Mouse (Mus musculus) lung, embryonic 15.5 days (tissue): Measurements from ENCODE around the gene Nmu. TPM values are rescaled to one million over a fixed set of nuclear protein-coding genes. Genes with fewer than 3 reads are reported as not detected.

ENCODE experiments used
- ATAC-seq: fragments of 200-750 bp; cut with Nextera tagmentation; 2 replicates; pipeline ENCODE4 v1.8.0; 2017; ENCODE audit warnings: moderate number of reproducible peaks, borderline replicate concordance; ENCODE audit not compliant: low FRiP score, low TSS enrichment; ENCODE audit errors: extremely low read depth
- H3K27ac ChIP-seq: fragments of 300-500 bp; sonication (generic); 2 replicates; pipeline ENCODE4 v1.5.1; 2015; ENCODE audit warnings: moderate library complexity, mild to moderate bottlenecking, inconsistent platforms
- H3K27me3 ChIP-seq: fragments of 300-500 bp; sonication (generic); 2 replicates; pipeline ENCODE4 v1.6.1; 2015; ENCODE audit warnings: inconsistent platforms
- H3K36me3 ChIP-seq: fragments of 300-500 bp; sonication (generic); 2 replicates; pipeline ENCODE4 v1.6.1; 2015; ENCODE audit warnings: inconsistent platforms
- H3K4me1 ChIP-seq: fragments of 300-500 bp; sonication (generic); 2 replicates; pipeline ENCODE4 v1.6.1; 2015; ENCODE audit warnings: inconsistent platforms
- H3K4me2 ChIP-seq: fragments of 300-500 bp; sonication (generic); 2 replicates; pipeline ENCODE4 v1.6.1; 2015; ENCODE audit warnings: inconsistent platforms, mild to moderate bottlenecking, moderate library complexity
- H3K4me3 ChIP-seq: fragments of 300-500 bp; sonication (generic); 2 replicates; pipeline ENCODE4 v1.5.1; 2015; ENCODE audit warnings: mild to moderate bottlenecking, inconsistent platforms
- H3K9ac ChIP-seq: fragments of 300-500 bp; sonication (generic); 2 replicates; pipeline ENCODE4 v1.6.1; 2015; ENCODE audit warnings: inconsistent platforms
- H3K9me3 ChIP-seq: fragments of 300-500 bp; sonication (generic); 2 replicates; pipeline ENCODE4 v1.6.1; 2016; ENCODE audit warnings: inconsistent platforms
- WGBS: fragments of 180-500 bp; shearing (Covaris S2); methylation state at CpG from one replicate; pipeline ENCODE4 v1.1.7; 2015; 5-methylcytosine and 5-hydroxymethylcytosine counted together
- polyA plus RNA-seq: library from polyadenylated mRNA; unstranded; fragments of >200 nt; fragmentation: Nextera tagmentation; extraction: Ambion mirVana; gene quantifications from 2 replicates; pipeline ENCODE4 v1.2.1, GENCODE M21; 2015

Gene Nmu
- polyA plus RNA-seq, 1 experiment from 2014 or later = 0.19 TPM

DNA sequence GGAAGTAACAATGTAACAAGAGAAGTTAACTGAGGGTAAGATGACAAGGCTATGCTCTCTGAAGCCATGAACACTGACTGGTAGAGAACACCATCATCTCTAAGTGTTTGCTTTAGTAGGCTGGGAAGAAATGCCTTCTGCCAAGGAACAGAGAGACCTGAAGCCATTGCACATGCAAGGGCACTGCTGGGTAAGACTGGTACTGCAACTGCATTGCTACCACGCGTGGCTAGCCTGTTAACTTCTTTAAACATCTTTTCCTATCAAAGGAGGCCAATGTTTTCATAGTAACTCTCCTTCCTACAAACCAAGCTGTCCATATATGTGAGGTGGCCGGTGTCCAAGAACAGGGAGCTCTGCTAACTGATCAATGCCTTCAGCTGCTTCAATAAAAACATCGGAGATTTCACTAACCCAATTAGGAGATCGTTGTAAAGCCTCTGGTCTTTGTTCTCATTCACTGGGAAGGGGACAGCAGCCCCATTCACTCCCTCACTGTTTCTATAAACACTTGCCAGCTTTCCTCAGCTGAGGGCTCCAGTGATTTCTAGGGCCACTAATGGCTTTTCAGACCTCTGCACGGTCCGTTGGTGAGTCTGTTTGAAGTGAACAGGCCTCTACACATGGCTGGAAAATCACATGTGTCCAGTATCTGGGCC, 11.5 kb downstream of the Nmu start:
- 56% methylated on average over 7 of the region's 7 CpGs for WGBS
- H3K4me3 ChIP-seq = no peak overlapping the region
- H3K4me1 ChIP-seq = 0 out of 2 replicates have a peak, but pooled peaks cover 5% of the 10 kb centered on the region
- H3K27me3 ChIP-seq = no peaks in the 10 kb centered on the region
- H3K9ac ChIP-seq = no peak overlapping the region
- no peak for ATAC-seq
- no peaks in the 10 kb centered on the region for H3K36me3 ChIP-seq
- no peak overlapping the region for H3K27ac ChIP-seq
- no peaks in the 10 kb centered on the region for H3K9me3 ChIP-seq
- H3K4me2 ChIP-seq = no peak overlapping the region

GRCm38 (mm10) chr5:76351537-76351936, 12.1 kb downstream of the Nmu start:
- Histone ChIP-seq H3K36me3 (no peaks in the 10 kb centered on the region), H3K27ac (no peak overlapping the region), H3K9me3 (no peaks in the 10 kb centered on the region), H3K9ac (no peak overlapping the region), H3K4me3 (no peak overlapping the region), H3K27me3 (no peaks in the 10 kb centered on the region), H3K4me2 (no peak overlapping the region), H3K4me1 (0 out of 2 replicates have a peak, but pooled peaks cover 5% of the 10 kb centered on the region)
- WGBS = 51% methylated on average over 5 of the region's 5 CpGs
- ATAC-seq = no peak

DNA sequence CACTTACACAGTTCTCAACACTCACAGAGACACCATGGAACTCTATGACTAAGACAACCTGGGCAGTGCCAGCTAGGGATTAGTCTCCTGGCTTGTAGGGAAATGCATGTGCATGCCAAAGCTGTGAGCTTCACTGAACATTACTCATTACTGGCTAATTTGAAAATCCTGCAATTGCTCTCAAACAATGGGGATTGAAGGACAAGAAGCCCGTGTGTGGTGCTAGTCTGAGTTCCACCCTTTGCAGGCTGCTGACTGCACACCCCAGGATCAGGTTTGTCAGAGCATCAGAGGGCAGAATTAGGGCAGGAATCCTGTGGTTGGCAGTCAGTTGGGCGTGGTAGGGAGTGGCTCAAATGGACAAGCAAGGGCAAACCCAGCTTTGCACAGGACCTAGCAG, 17.5 kb downstream of the Nmu start:
- 71% methylated on average over 2 of the region's 2 CpGs for whole genome bisulfite sequencing
- ATAC-seq = no peak

GRCm38 (mm10) chr5:76340931-76341330, 22.7 kb downstream of the Nmu start:
- Histone ChIP-seq H3K27me3 (no peaks in the 10 kb centered on the region), H3K9me3 (no peaks in the 10 kb centered on the region), H3K36me3 (no peaks in the 10 kb centered on the region), H3K4me2 (no peak overlapping the region), H3K27ac (no peak overlapping the region), H3K4me1 (no peaks in the 10 kb centered on the region), H3K4me3 (no peak overlapping the region), H3K9ac (no peak overlapping the region)
- 29% methylated on average over 2 of the region's 2 CpGs for WGBS
- ATAC-seq = no peak

More for the DNA sequence above, 17.5 kb downstream of the Nmu start:
- Histone ChIP-seq H3K36me3 (no peaks in the 10 kb centered on the region), H3K4me2 (no peak overlapping the region), H3K27me3 (no peaks in the 10 kb centered on the region), H3K27ac (no peak overlapping the region), H3K4me1 (no peaks in the 10 kb centered on the region), H3K9ac (no peak overlapping the region), H3K4me3 (no peak overlapping the region), H3K9me3 (no peaks in the 10 kb centered on the region)

- Histone ChIP-seq H3K9ac (no peak overlapping the region), H3K4me1 (no peaks in the 10 kb centered on the region), H3K27me3 (no peaks in the 10 kb centered on the region), H3K4me3 (no peak overlapping the region), H3K27ac (no peak overlapping the region), H3K9me3 (no peaks in the 10 kb centered on the region), H3K4me2 (no peak overlapping the region), H3K36me3 (no peaks in the 10 kb centered on the region)
- WGBS = 82% methylated on average over 8 of the region's 8 CpGs
- ATAC-seq = no peak
Measured at GRCm38 (mm10) chr5:76337100-76337499, 26.5 kb downstream of the Nmu start.

DNA sequence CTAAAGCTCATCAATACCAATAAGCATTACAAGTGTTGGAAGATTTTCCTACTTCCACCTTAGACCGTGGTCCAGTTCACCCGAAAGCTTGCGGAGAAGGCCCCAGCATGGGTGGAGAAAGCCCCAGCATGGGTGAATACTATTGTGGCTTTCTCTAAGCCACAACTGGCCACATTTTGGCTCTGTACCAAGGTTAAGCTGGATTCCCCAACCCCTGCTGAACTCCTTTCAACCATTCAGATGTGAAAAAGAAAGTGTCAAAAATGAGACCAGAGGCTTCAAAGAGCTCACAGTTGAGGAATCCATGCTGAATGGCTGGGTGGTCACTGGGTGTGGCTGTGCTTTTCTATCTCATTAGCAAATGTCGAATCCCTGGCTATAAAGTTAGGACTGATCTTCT, 29.8 kb downstream of the Nmu start:
- 77% methylated on average over 4 of the region's 4 CpGs for WGBS
- Histone ChIP-seq H3K4me3 (no peak overlapping the region), H3K36me3 (no peaks in the 10 kb centered on the region), H3K4me2 (no peak overlapping the region), H3K9ac (no peak overlapping the region), H3K27ac (no peak overlapping the region), H3K27me3 (no peaks in the 10 kb centered on the region), H3K9me3 (no peaks in the 10 kb centered on the region), H3K4me1 (no peaks in the 10 kb centered on the region)
- no peak for ATAC-seq

- WGBS = 88% methylated on average over 7 of the region's 7 CpGs
- Histone ChIP-seq H3K9me3 (no peaks in the 10 kb centered on the region), H3K27ac (no peak within 1 kb of the TSS), H3K4me3 (no peak within 1 kb of the TSS), H3K27me3 (no peaks in the 10 kb centered on the region), H3K36me3 (no peaks in the 10 kb centered on the region), H3K9ac (no peak within 1 kb of the TSS), H3K4me2 (no peak within 1 kb of the TSS), H3K4me1 (no peaks in the 10 kb centered on the region)
- no peak for ATAC-seq
Measured at GRCm38 (mm10) chr5:76330953-76331352, 32.6 kb downstream of the Nmu start, which contains the start of gene Pdcl2. TSS of gene Pdcl2 (minus strand) at chr5:76331156.

- H3K4me3 ChIP-seq = no peak overlapping the region
- no peak for ATAC-seq
- no peak overlapping the region for H3K27ac ChIP-seq
- H3K4me2 ChIP-seq = no peak overlapping the region
- no peaks in the 10 kb centered on the region for H3K27me3 ChIP-seq
- H3K9ac ChIP-seq = no peak overlapping the region
- H3K9me3 ChIP-seq = no peaks in the 10 kb centered on the region
- 61% methylated on average over 2 of the region's 2 CpGs for WGBS
- H3K36me3 ChIP-seq = no peaks in the 10 kb centered on the region
- H3K4me1 ChIP-seq = no peaks in the 10 kb centered on the region
Measured at GRCm38 (mm10) chr5:76327296-76327695, 36.3 kb downstream of the Nmu start.

DNA sequence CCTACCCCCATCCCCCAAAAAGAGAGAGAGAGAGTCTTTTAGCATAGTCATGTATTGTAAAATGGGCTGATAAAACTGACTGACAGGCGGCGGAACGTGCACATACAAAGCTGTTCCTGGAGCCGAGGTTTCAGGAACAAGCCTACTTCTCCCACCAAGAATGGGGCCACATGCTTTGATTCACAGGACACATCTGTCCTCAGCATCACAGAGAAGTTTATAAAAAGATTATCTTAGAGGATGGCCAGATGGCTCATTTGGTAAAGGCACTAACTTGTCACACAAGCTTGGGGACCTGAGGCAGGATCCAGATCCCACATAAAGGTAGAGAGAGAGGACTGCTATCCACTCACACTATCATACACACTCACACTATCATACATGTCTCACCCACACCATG, 38.5 kb downstream of the Nmu start:
- no peak for ATAC-seq
- Histone ChIP-seq H3K4me1 (no peaks in the 10 kb centered on the region), H3K9me3 (no peaks in the 10 kb centered on the region), H3K36me3 (no peaks in the 10 kb centered on the region), H3K9ac (no peak overlapping the region), H3K4me2 (no peak overlapping the region), H3K4me3 (no peak overlapping the region), H3K27me3 (no peaks in the 10 kb centered on the region), H3K27ac (no peak overlapping the region)
- 78% methylated on average over 4 of the region's 4 CpGs for WGBS

DNA sequence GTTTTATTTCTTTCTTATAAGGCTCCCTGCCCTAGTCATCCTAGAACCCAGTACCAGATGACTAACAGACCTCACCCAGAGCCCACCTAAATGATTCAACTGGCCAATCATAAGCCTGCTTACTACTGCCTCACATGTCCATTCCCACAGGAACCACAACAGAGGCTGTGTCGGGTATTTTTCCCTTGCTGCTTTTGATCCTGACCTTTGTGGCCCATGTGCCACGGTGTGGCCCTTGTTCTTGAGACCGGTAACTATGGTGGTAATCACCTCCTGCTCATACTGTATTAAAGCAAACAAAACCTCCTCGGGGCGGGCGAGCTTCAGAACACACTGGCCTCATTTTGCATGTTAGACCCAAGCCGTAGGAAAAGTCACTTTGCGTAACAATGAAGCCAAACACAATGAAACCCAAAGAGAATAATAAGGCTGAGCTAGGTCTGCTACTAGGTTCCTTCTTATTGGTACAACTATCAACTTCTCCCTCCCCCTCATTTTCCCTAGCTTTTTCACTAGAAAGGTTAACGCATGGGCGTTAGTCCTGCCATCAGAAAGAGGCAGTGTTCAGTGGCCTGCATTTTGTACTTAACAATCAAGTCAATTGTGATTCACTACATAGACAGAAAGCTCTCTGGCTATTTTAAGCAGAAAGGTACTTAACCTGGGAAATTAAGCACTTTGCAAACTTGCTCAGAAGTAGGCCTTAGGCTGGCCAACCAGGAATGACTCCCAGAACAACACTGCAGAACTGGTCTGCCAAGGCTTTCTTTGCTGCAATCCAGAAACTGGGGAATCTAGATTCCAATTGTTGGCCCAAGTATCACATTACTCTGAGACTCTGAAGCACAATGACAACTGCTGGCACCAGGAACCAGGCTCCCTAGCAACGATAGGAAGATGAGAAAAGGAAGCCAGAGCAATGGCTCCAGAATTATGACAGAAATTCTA, 42.1 kb downstream of the Nmu start:
- H3K4me1 ChIP-seq = no peaks in the 10 kb centered on the region
- H3K4me3 ChIP-seq = no peak overlapping the region
- H3K27me3 ChIP-seq = no peaks in the 10 kb centered on the region
- H3K4me2 ChIP-seq = no peak overlapping the region
- no peaks in the 10 kb centered on the region for H3K36me3 ChIP-seq
- no peak overlapping the region for H3K9ac ChIP-seq
- H3K9me3 ChIP-seq = no peaks in the 10 kb centered on the region
- ATAC-seq = no peak
- 40% methylated on average over 11 of the region's 11 CpGs for WGBS
- peak overlapping the region; percentile 58 for H3K27ac ChIP-seq

DNA sequence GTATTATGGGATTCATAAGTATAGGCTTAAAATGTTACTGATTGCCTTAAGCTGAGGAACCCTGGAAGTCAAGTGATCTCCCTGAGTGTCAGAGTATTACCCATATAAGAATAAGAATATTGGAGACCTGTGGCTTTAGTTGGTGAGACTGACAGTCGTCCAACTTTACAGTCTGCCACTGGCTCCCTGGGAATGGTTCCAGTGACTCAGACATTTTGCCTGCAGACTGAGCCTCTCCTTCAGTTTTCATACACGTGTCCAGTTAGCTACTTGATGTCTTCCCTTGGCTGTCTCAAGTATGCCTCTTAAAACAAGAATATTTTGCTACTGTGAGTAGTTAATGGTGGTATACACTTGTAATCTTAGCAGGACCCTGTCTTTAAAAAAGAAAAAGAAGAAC, 55.4 kb downstream of the Nmu start:
- H3K4me1 ChIP-seq = peaks cover 12% of the 10 kb centered on the region
- no peak for ATAC-seq

DNA sequence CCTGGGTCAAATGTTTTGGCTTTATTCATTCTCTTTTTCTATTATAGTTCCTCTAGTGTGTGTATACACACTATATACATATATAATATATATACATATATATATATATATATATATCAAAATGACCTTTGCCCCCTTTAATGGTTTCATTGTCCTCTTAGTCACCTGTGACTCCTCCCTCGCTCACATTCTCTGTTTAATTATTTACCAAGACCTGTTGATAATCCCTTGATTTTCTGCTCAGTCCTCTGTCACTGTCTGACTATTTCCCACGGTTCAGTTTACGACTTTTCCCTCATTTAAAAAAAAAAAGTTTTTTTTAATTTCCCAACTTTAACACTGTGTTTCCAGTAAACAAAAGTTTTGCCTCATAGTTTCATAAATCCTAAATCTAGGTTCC, 57.3 kb downstream of the Nmu start:
- ATAC-seq = no peak
- Histone ChIP-seq H3K27me3 (no peaks in the 10 kb centered on the region), H3K4me2 (no peak overlapping the region), H3K9ac (no peak overlapping the region), H3K4me1 (peaks cover 21% of the 10 kb centered on the region), H3K9me3 (no peaks in the 10 kb centered on the region), H3K4me3 (no peak overlapping the region), H3K36me3 (no peaks in the 10 kb centered on the region), H3K27ac (no peak overlapping the region)
- WGBS = 53% methylated on average over 3 of the region's 3 CpGs

More for the DNA sequence above, 55.4 kb downstream of the Nmu start:
- 61% methylated on average over 2 of the region's 2 CpGs for WGBS
- Histone ChIP-seq H3K9me3 (no peaks in the 10 kb centered on the region), H3K27me3 (no peaks in the 10 kb centered on the region), H3K36me3 (no peaks in the 10 kb centered on the region), H3K27ac (no peak overlapping the region), H3K4me2 (no peak overlapping the region), H3K9ac (no peak overlapping the region), H3K4me3 (no peak overlapping the region)
